Mouse (Mus musculus): ENCODE results near the gene Eddm3b.
"Not testable (repeated sequence)": the region's sequence is repeated elsewhere in the genome, so short reads cannot be mapped to it uniquely, and the experiment has no call there.

The Eddm3b gene

GRCm38 (mm10) chr14:51144451-51144850 lies 30.2 kb downstream of the Eddm3b start:
- no peak for DNase-seq

DNA sequence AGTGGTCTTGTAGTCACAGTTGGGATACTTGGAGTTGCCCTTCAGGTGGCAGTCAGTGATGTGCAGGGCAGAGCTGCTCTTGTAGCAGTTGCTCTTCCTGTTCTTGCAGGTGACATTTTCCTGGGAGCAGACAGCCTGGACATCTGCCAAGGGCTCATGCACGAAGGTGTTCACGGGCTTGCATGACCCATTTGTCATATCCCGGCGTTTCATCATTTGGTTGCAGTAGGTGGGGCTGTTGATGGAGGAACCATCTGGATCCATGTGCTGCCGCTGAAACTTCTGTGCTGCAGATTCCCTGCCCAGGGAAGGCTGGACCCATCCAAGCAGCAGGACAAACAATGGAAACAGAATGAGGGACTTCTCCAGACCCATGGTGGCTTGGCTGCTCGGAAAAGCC lies 31.3 kb downstream of the Eddm3b start:
- DNase-seq, result no peak

- no peak for DNase-seq
Observed at GRCm38 (mm10) chr14:51146685-51147084, 32.5 kb downstream of the Eddm3b start, which contains the start of gene Rnase1. TSS of gene Rnase1 (minus strand) at chr14:51146785.

DNA sequence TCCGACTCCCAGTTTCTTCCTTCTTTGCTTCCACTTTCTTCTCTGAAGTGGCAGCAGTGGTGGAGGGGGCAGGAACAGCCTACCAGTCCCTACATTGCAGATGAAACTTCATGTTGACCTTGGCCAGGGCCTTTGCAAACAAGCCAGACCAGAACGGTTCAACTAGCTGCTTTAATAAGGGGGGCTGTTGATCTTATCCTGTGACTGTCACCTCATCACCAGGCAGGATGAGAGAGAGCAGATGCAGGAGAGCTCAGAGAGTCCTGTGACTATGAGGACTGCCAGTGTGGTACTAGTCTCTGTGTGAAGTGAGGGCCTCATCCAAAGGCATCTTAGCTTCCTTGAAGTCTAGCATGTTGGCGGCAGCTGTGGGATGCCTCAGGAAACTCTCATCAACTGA lies 33.8 kb downstream of the Eddm3b start:
- DNase-seq, result no peak

DNA sequence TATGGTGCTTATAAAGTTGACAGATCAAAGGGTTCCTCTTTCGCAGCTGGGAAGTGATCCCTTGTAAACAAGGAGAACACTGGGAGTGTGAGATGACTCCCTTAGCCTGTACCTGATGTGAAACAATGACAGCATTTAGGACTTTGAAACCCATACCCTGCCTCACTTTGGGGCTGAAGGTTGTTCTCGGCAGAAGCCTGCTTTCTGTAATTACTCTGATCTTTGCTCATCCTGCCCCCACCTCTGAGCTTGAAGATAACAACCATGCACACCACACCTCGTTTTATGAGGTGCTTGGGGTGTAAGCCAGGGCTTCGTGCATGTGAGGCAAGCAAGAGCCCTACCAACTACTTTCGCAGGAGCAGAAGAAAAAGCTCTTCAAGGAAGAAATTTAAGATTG lies 34.9 kb downstream of the Eddm3b start:
- no peak for DNase-seq

GRCm38 (mm10) chr14:51150206-51150831 lies 36.1 kb downstream of the Eddm3b start:
- DNase-seq, result no peak

DNA sequence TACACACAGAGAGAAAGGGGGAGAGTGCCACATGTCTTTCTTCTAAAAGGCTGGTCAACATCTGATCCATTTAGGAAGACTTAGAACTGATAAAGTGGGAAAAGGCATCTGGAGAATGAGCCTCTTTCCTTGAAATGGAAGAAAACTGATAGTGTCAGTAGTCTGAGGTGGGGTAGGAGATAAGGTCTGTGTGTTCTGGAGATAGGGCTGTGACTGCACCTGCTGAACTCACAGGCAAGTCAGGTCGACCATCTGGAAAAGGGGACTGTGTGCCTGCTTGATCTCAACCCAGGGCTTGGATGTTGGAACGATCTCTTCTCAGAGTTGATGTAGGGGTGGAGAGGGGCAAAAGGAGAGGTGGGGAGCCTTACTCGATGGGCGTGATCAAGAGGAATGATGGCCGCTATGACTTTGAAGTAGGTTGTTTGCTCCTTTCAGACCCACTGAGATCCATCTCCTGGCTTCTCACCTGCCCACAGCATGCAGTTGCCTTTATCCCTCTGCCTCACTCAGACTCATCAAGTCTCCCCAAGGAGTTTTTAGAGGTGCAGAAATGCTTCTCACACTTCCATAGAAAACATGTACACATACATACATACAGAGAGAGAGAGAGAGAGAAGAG lies 38.1 kb downstream of the Eddm3b start:
- no peak for DNase-seq

DNA sequence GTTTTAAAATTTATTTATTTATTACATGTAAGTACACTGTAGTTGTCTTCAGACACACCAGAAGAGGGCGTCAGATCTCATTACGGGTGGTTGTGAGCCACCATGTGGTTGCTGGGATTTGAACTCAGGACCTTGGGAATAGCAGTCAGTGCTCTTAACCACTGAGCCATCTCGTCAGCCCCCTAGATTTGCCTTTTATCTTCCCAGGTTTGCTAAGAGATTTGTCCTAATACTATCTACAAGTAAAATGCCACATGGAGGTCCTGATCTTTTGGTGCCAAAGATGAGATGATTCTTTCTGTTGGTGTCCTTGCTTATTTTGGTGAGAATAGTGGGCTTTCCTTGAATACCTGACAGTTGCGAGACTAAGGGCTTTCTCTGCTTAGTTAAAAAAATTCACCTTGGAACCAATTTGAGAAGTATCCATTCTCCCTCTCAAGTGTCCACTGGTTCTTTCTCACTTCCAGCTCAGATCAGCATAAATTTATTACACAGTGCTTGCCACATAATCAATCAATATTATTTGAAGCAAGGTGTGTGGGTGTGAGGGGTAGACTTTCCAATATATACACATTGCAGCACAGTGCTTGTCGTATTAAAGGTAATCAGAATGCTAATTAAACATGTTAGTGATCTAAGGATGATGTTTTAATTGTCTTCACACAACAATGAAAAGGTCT lies 42.0 kb downstream of the Eddm3b start:
- DNase-seq, result no peak

DNA sequence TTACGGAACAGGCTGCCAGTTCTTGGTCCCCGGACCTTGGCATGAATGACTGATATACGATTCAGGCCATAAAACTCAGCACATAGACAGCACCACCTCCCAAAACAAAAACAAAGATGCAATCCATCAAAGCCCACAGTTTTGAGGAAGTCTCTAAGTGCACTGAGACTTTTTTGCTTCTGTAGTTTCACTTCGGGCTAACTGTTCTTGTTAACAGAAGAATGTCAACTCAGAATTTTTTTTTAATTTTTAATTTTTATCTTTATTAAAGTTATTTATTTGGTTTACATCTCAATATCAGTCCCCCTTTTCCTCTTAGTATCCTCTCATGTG lies 42.5 kb downstream of the Eddm3b start:
- DNase-seq, result no peak

DNA sequence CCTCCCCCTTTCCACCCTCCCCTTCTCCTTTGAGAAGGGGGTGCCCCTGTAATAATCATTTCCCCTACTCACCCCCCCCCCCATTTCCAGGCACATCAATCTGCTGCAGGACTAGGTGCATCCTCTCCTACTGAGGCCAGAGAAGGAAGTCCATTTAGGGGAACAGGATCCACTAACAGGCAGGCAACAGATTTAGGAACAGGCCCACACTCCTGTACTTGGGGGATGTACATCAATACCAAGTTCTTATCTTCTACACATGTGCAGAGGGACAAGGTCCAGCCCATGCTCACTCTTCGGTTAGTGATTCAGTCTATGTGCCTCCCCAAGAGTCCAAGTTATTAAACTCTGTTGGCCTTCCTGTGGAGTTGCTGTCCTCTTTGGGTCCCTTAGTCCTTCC lies 42.8 kb downstream of the Eddm3b start:
- no peak for DNase-seq

- DNase-seq, result not testable (repeated sequence)
Observed at GRCm38 (mm10) chr14:51161976-51162375, 47.8 kb downstream of the Eddm3b start, which contains the start of gene Rnase2b. TSS of gene Rnase2b (plus strand) at chr14:51162260.

DNA sequence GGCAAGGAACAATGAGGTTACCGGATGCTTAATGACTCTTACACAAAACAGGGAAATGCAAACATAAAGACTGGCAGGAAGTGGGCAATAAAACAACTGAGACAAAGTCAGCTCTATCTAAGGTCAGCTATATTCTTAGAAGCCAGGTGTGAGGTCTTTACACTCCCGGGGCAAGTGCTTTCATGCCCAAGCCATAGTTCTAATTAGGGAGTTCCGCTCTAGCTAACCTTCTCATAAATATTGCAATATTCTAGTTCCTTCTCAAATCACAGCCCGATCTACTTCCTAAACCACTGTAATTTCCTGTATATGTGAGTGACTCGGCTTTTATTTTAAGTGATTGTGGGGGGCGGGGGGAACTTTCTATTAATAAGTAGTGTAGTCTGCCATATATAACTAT lies 49.1 kb downstream of the Eddm3b start:
- not testable (repeated sequence) for DNase-seq

DNA sequence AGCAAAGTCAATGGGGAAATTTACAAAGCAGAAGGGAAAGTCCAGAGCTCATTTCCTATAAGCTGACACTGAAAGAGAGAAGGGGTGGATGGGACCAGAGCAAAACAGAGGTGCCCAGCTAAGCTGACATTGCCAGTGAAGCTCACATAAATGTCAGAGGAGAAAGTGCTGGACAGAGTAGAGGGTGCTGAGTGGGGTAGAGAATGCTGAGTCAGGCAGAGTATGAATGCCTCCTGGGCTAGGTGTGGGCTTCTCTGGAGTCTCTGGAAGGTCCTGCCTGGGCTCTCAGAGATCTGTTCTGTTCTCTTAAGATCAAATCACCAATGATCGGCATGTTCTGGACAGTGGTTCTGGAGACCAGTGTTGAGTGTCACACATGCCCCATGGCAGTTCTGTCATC lies 51.2 kb downstream of the Eddm3b start:
- no peak for DNase-seq

DNA sequence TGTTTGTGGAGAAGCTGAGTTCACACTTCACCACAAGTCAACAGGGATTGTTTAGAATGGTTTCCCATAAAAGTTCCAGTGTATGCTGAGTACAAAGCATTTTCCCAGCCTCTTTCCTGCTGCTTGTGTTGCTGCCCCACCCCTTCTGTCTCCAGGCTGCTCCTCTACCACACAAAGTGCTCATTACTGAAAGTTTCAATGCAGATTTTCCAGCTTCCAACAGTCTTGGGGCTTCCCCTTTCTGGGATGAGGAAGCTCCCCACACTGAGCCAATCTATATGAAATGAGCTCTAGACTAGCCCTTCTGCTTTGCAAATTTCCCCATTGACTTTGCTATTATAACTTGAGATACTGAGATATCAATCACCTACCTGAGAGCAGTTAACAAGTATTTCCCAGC lies 51.8 kb downstream of the Eddm3b start:
- no peak for DNase-seq

All from kidney, postnatal 10 days (tissue).